Mouse (Mus musculus) gastrocnemius, postnatal 25 days (tissue): ENCODE results near the gene Tor3a. TPM values are rescaled to one million over a fixed set of nuclear protein-coding genes. Genes with fewer than 3 reads are reported as not detected.

Experiments used
- DNase-seq: peaks from one replicate; pipeline ENCODE4 v3.0.0; 2022
- total RNA-seq, 2 experiments: library from RNA; stranded (reverse); gene quantifications; 1 replicate in 1 of 2; 2 replicates in 1 of 2; pipeline ENCODE4 v1.2.3; 2021

The Tor3a gene
- total RNA-seq, 2 experiments from 2014 or later: 4.3 to 6.7 TPM

GRCm38 (mm10) chr1:156635148-156635547 lies 39.0 kb downstream of the Tor3a start:
- DNase-seq: no peak

- no peak for DNase-seq
Measured at GRCm38 (mm10) chr1:156633095-156633494, 41.1 kb downstream of the Tor3a start.

GRCm38 (mm10) chr1:156630965-156631364 lies 43.2 kb downstream of the Tor3a start:
- no peak for DNase-seq

GRCm38 (mm10) chr1:156629984-156630383 lies 44.2 kb downstream of the Tor3a start:
- no peak for DNase-seq

GRCm38 (mm10) chr1:156626729-156627128 lies 47.4 kb downstream of the Tor3a start:
- DNase-seq: no peak

- DNase-seq: no peak
Measured at GRCm38 (mm10) chr1:156624231-156624630, 49.9 kb downstream of the Tor3a start.

- no peak for DNase-seq
Measured at GRCm38 (mm10) chr1:156620951-156621350, 53.2 kb downstream of the Tor3a start.

GRCm38 (mm10) chr1:156620292-156620909 lies 53.8 kb downstream of the Tor3a start:
- no peak for DNase-seq

GRCm38 (mm10) chr1:156617811-156618210 lies 56.3 kb downstream of the Tor3a start:
- no peak for DNase-seq

- no peak for DNase-seq
Measured at GRCm38 (mm10) chr1:156616989-156617598, 57.1 kb downstream of the Tor3a start.

GRCm38 (mm10) chr1:156615381-156616133 lies 58.6 kb downstream of the Tor3a start:
- DNase-seq: peak; percentile 80

- no peak for DNase-seq
Measured at GRCm38 (mm10) chr1:156614710-156615109, 59.4 kb downstream of the Tor3a start.

GRCm38 (mm10) chr1:156613855-156614530 lies 60.2 kb downstream of the Tor3a start:
- no peak for DNase-seq

GRCm38 (mm10) chr1:156610257-156610656 lies 63.9 kb downstream of the Tor3a start:
- DNase-seq: no peak

GRCm38 (mm10) chr1:156608496-156608895 lies 65.7 kb downstream of the Tor3a start:
- no peak for DNase-seq

- DNase-seq: no peak
Measured at GRCm38 (mm10) chr1:156605940-156606339, 68.2 kb downstream of the Tor3a start.

GRCm38 (mm10) chr1:156605094-156605866 lies 68.9 kb downstream of the Tor3a start:
- peak; percentile 15 for DNase-seq

Other genes starting within 250 kb of the Tor3a start
- 1 to 10 TPM; 6.5 TPM for gene Soat1, start 200.0 kb downstream of the Tor3a start, total RNA-seq
- gene Gm10031, start 150.3 kb downstream of the Tor3a start, total RNA-seq: 10 to 100 TPM; 37.0 to 40.9 TPM
- 10 to 100 TPM; 15.6 to 17.3 TPM for gene Abl2, start 115.6 kb downstream of the Tor3a start, total RNA-seq
- gene Fam20b, start 44.7 kb upstream of the Tor3a start, total RNA-seq: 10 to 100 TPM; 29.0 to 30.2 TPM
- 10 to 100 TPM in 1 of 2 experiments, 1 to 10 TPM in 1; 7.4 to 15.8 TPM for gene Angptl1, start 164.2 kb upstream of the Tor3a start, total RNA-seq